Mouse (Mus musculus) limb, embryonic 14.5 days (tissue): Measurements from ENCODE around the gene Kit. TPM values are rescaled to one million over a fixed set of nuclear protein-coding genes. Genes with fewer than 3 reads are reported as not detected.

Source experiments
- ATAC-seq: fragments of 200-750 bp; cut with Nextera tagmentation; 2 replicates; pipeline ENCODE4 v1.8.0; 2017; ENCODE audit warnings: low read depth, moderate number of reproducible peaks, moderate TSS enrichment; ENCODE audit not compliant: low FRiP score
- DNase-seq: peaks from one replicate; pipeline ENCODE4 v3.0.0-alpha.2; 2015; ENCODE audit warnings: low spot score
- H3K27ac ChIP-seq: fragments of 300-500 bp; sonication (generic); replicated peaks from 2 replicates; pipeline ENCODE4 v1.5.1; 2014; ENCODE audit warnings: low read depth, mild to moderate bottlenecking, low read length, moderate library complexity, mixed read lengths
- H3K27me3 ChIP-seq: fragments of 300-500 bp; sonication (generic); 2 replicates; pipeline ENCODE4 v1.6.1; 2014; ENCODE audit warnings: low read length, mixed read lengths; ENCODE audit not compliant: control insufficient read depth, insufficient read depth
- H3K36me3 ChIP-seq: fragments of 300-500 bp; sonication (generic); 2 replicates; pipeline ENCODE4 v1.6.1; 2014; ENCODE audit warnings: mild to moderate bottlenecking, low read length, moderate library complexity, mixed read lengths; ENCODE audit not compliant: control insufficient read depth, insufficient read depth
- H3K4me1 ChIP-seq: fragments of 300-500 bp; sonication (generic); 2 replicates; pipeline ENCODE4 v1.6.1; 2014; ENCODE audit warnings: antibody characterized with exemption, low read length, mixed read lengths; ENCODE audit not compliant: control insufficient read depth, insufficient read depth
- H3K4me2 ChIP-seq: fragments of 300-500 bp; sonication (generic); replicated peaks from 2 replicates; pipeline ENCODE4 v1.6.1; 2014; ENCODE audit warnings: low read depth, mild to moderate bottlenecking, low read length, moderate library complexity; ENCODE audit not compliant: severe bottlenecking
- H3K4me3 ChIP-seq: fragments of 300-500 bp; sonication (generic); replicated peaks from 2 replicates; pipeline ENCODE4 v1.5.1; 2014; ENCODE audit warnings: low read length
- H3K9ac ChIP-seq: fragments of 300-500 bp; sonication (generic); 2 replicates; pipeline ENCODE4 v1.6.1; 2014; ENCODE audit warnings: mild to moderate bottlenecking, low read depth, low read length, moderate library complexity; ENCODE audit not compliant: severe bottlenecking
- H3K9me3 ChIP-seq: fragments of 300-500 bp; sonication (generic); 2 replicates; pipeline ENCODE4 v1.6.1; 2016; ENCODE audit warnings: low read length; ENCODE audit not compliant: control insufficient read depth
- POLR2A ChIP-seq: fragments of 200-500 bp; IDR thresholded peaks from 2 replicates; pipeline ENCODE4 v1.8.0; 2012; ENCODE audit warnings: inconsistent platforms, mild to moderate bottlenecking, moderate library complexity, borderline replicate concordance; ENCODE audit not compliant: insufficient read depth, insufficient read length; ENCODE audit errors: extremely low read depth
- WGBS: fragments of 180-500 bp; shearing (Covaris S2); extraction: QIAGEN DNeasy Blood & Tissue Kit; methylation state at CpG from one replicate; pipeline ENCODE4 v1.1.7; 2014; 5-methylcytosine and 5-hydroxymethylcytosine counted together
- polyA plus RNA-seq, 2 experiments: library from polyadenylated mRNA; depleted of rRNA in 1 of 2; stranded (reverse) in 1 of 2; unstranded in 1 of 2; fragments of >200 nt; fragmentation: Nextera tagmentation in 1 of 2; extraction: Ambion mirVana in 1 of 2; gene quantifications; 2 replicates each; pipeline versions ENCODE4 v1.2.1 to v1.2.3; 2012 to 2014

Kit gene
- polyA plus RNA-seq, 2 experiments: 16.1 to 17.7 TPM

GRCm38 (mm10) chr5:75635385-75635784 lies 60.7 kb downstream of the Kit start:
- 91% methylated on average over 12 of the region's 12 CpGs for WGBS
- Histone ChIP-seq H3K9me3 (no peaks in the 10 kb centered on the region), H3K4me3 (no peak overlapping the region), H3K36me3 (no peaks in the 10 kb centered on the region), H3K4me1 (no peaks in the 10 kb centered on the region), H3K27me3 (no peaks in the 10 kb centered on the region), H3K27ac (no peak overlapping the region), H3K4me2 (no peak overlapping the region), H3K9ac (no peak overlapping the region)
- ATAC-seq (no peak), DNase-seq (no peak)
- TF ChIP-seq POLR2A: no peak

DNA sequence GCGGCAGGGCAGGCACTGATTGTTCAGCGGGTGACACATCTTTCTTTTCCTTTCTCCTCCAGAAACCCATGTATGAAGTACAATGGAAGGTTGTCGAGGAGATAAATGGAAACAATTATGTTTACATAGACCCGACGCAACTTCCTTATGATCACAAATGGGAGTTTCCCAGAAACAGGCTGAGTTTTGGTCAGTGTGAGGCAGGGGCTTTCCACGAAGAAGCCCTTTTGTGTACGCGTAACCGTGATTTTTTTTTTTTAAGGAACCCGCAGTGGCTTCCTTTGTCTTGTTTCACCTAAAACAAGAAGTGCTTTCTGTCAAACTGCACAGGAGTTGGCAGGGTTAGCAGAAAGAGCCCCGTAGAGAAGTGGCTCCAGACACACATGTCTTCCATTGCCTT lies 65.9 kb downstream of the Kit start:
- Histone ChIP-seq H3K9me3 (no peaks in the 10 kb centered on the region), H3K27ac (no peak overlapping the region), H3K4me1 (no peaks in the 10 kb centered on the region), H3K9ac (no peak overlapping the region), H3K36me3 (no peaks in the 10 kb centered on the region), H3K4me2 (no peak overlapping the region), H3K4me3 (no peak overlapping the region), H3K27me3 (no peaks in the 10 kb centered on the region)
- TF ChIP-seq POLR2A: no peak
- ATAC-seq (no peak), DNase-seq (no peak)
- WGBS: 95% methylated on average over 11 of the region's 11 CpGs

DNA sequence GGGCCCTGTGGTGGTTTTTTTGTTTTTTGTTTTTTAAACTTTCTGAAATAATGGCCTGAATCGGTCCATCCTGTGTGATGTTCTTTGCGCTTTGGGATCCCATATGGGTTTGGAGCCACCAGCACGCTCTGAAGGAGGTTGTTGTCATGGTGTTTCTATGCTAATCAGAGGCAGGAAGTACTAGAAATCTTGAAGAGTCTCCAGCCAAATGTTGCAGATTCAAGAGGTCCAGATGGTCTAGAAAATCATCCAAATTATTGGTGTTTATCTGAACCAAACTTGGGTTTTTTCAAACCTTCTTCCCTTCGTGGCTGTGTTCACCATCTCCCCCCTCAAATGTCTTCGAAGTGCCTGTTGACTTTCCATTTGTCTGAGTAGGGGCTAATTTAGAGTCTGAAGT lies 72.3 kb downstream of the Kit start:
- no peaks in the 10 kb centered on the region for H3K36me3 ChIP-seq
- no peaks in the 10 kb centered on the region for H3K27me3 ChIP-seq
- TF ChIP-seq POLR2A: no peak
- no peak overlapping the region for H3K4me3 ChIP-seq
- no peak overlapping the region for H3K4me2 ChIP-seq
- H3K27ac ChIP-seq: no peak overlapping the region
- H3K9ac ChIP-seq: no peak overlapping the region
- ATAC-seq (no peak), DNase-seq (no peak)
- no peaks in the 10 kb centered on the region for H3K9me3 ChIP-seq
- H3K4me1 ChIP-seq: no peaks in the 10 kb centered on the region
- WGBS: 94% methylated on average over 5 of the region's 5 CpGs

- H3K27me3 ChIP-seq: no peaks in the 10 kb centered on the region
- no peak for DNase-seq
Observed at GRCm38 (mm10) chr5:75650566-75650965, 75.8 kb downstream of the Kit start.

GRCm38 (mm10) chr5:75653431-75653830 lies 78.7 kb downstream of the Kit start:
- no peaks in the 10 kb centered on the region for H3K27me3 ChIP-seq
- no peak for DNase-seq
- no peak overlapping the region for H3K9ac ChIP-seq
- H3K4me1 ChIP-seq: no peaks in the 10 kb centered on the region
- TF ChIP-seq POLR2A: no peak
- 89% methylated on average over 8 of the region's 8 CpGs for WGBS
- H3K9me3 ChIP-seq: no peaks in the 10 kb centered on the region
- no peak overlapping the region for H3K4me2 ChIP-seq
- H3K4me3 ChIP-seq: no peak overlapping the region
- H3K36me3 ChIP-seq: no peaks in the 10 kb centered on the region
- no peak overlapping the region for H3K27ac ChIP-seq
- no peak for ATAC-seq

More at GRCm38 (mm10) chr5:75650566-75650965, 75.8 kb downstream of the Kit start:
- ATAC-seq: no peak
- no peak overlapping the region for H3K9ac ChIP-seq
- H3K36me3 ChIP-seq: no peaks in the 10 kb centered on the region
- H3K27ac ChIP-seq: no peak overlapping the region
- H3K9me3 ChIP-seq: no peaks in the 10 kb centered on the region
- H3K4me1 ChIP-seq: no peaks in the 10 kb centered on the region
- H3K4me2 ChIP-seq: no peak overlapping the region
- WGBS: 79% methylated on average over 8 of the region's 8 CpGs
- TF ChIP-seq POLR2A: no peak
- no peak overlapping the region for H3K4me3 ChIP-seq

GRCm38 (mm10) chr5:75658575-75658974 lies 83.9 kb downstream of the Kit start:
- DNase-seq: no peak
- Histone ChIP-seq H3K4me2 (no peak overlapping the region), H3K36me3 (no peaks in the 10 kb centered on the region), H3K4me1 (no peaks in the 10 kb centered on the region), H3K27me3 (no peaks in the 10 kb centered on the region), H3K9ac (no peak overlapping the region), H3K9me3 (no peaks in the 10 kb centered on the region), H3K4me3 (no peak overlapping the region), H3K27ac (no peak overlapping the region)
- WGBS: 95% methylated on average over 6 of the region's 6 CpGs
- no peak for ATAC-seq
- TF ChIP-seq POLR2A: no peak
